Mouse (Mus musculus) midbrain, embryonic 12.5 days (tissue): Measurements from ENCODE around the gene Ncoa7. TPM values are rescaled to one million over a fixed set of nuclear protein-coding genes. Genes with fewer than 3 reads are reported as not detected.
A peak's percentile ranks its signal among the peaks of the same experiment; 100 is the strongest.
"Not testable (repeated sequence)": the region's sequence is repeated elsewhere in the genome, so short reads cannot be mapped to it uniquely, and the experiment has no call there.

Experiments used
- ATAC-seq: fragments of 200-750 bp; cut with Nextera tagmentation; 2 replicates; pipeline ENCODE4 v1.8.0; 2017; ENCODE audit warnings: low read depth, moderate TSS enrichment, moderate library complexity; ENCODE audit not compliant: low FRiP score
- H3K27ac ChIP-seq: fragments of 300-500 bp; sonication (generic); replicated peaks from 2 replicates; pipeline ENCODE4 v1.5.1; 2016; ENCODE audit warnings: mild to moderate bottlenecking
- H3K27me3 ChIP-seq: fragments of 300-500 bp; sonication (generic); 2 replicates; pipeline ENCODE4 v1.6.1; 2016; ENCODE audit warnings: mild to moderate bottlenecking
- H3K36me3 ChIP-seq: fragments of 300-500 bp; sonication (generic); 2 replicates; pipeline ENCODE4 v1.6.1; 2016
- H3K4me1 ChIP-seq: fragments of 300-500 bp; sonication (generic); 2 replicates; pipeline ENCODE4 v1.6.1; 2016
- H3K4me2 ChIP-seq: fragments of 300-500 bp; sonication (generic); replicated peaks from 2 replicates; pipeline ENCODE4 v1.6.1; 2016; ENCODE audit warnings: mild to moderate bottlenecking, moderate library complexity
- H3K4me3 ChIP-seq: fragments of 300-500 bp; sonication (generic); 2 replicates; pipeline ENCODE4 v1.5.1; 2016; ENCODE audit warnings: mild to moderate bottlenecking
- H3K9ac ChIP-seq: fragments of 300-500 bp; sonication (generic); replicated peaks from 2 replicates; pipeline ENCODE4 v1.6.1; 2016; ENCODE audit warnings: mild to moderate bottlenecking, moderate library complexity
- H3K9me3 ChIP-seq: fragments of 300-500 bp; sonication (generic); 2 replicates; pipeline ENCODE4 v1.6.1; 2016; ENCODE audit warnings: mild to moderate bottlenecking
- WGBS: fragments of 180-500 bp; shearing (Covaris S2); methylation state at CpG from one replicate; pipeline ENCODE4 v1.1.7; 2016; 5-methylcytosine and 5-hydroxymethylcytosine counted together
- polyA plus RNA-seq: library from polyadenylated mRNA; unstranded; fragments of >200 nt; fragmentation: Nextera tagmentation; extraction: Ambion mirVana; gene quantifications from 2 replicates; pipeline ENCODE4 v1.2.1, GENCODE M21; 2016

Gene Ncoa7
- polyA plus RNA-seq, 1 experiment from 2014 or later = 8.0 TPM

- H3K27ac ChIP-seq, ATAC-seq, H3K9me3 ChIP-seq, H3K36me3 ChIP-seq, H3K4me3 ChIP-seq, H3K4me2 ChIP-seq, H3K9ac ChIP-seq, H3K4me1 ChIP-seq, H3K27me3 ChIP-seq: not testable (repeated sequence)
- 92% methylated on average over 11 of the region's 11 CpGs for WGBS
Measured at GRCm38 (mm10) chr10:30628444-30628843, 174.7 kb downstream of the Ncoa7 start.

- no peak overlapping the region for H3K4me3 ChIP-seq
- peaks cover 3% of the 10 kb centered on the region; the same call in 1 of the 2 replicates for H3K4me1 ChIP-seq
- H3K27me3 ChIP-seq = no peaks in the 10 kb centered on the region
- H3K4me2 ChIP-seq = no peak overlapping the region
- H3K9me3 ChIP-seq = no peaks in the 10 kb centered on the region
- H3K9ac ChIP-seq = no peak overlapping the region
- WGBS = 42% methylated on average over 1 of the region's 1 CpGs
- no peak overlapping the region for H3K27ac ChIP-seq
- ATAC-seq = no peak
- H3K36me3 ChIP-seq = no peaks in the 10 kb centered on the region
Measured at GRCm38 (mm10) chr10:30627548-30627947, 175.6 kb downstream of the Ncoa7 start.

- H3K36me3 ChIP-seq = no peaks in the 10 kb centered on the region
- no peak overlapping the region for H3K4me2 ChIP-seq
- H3K9me3 ChIP-seq = no peaks in the 10 kb centered on the region
- H3K4me1 ChIP-seq = peaks cover 3% of the 10 kb centered on the region; the same call in 1 of the 2 replicates
- peak; percentile 56; the same call in 1 of the 2 replicates for ATAC-seq
- no peak overlapping the region for H3K27ac ChIP-seq
- H3K4me3 ChIP-seq = no peak overlapping the region
- no peak overlapping the region for H3K9ac ChIP-seq
- H3K27me3 ChIP-seq = no peaks in the 10 kb centered on the region
- WGBS = 80% methylated on average over 5 of the region's 5 CpGs
Measured at GRCm38 (mm10) chr10:30624161-30625019, 178.7 kb downstream of the Ncoa7 start.

DNA sequence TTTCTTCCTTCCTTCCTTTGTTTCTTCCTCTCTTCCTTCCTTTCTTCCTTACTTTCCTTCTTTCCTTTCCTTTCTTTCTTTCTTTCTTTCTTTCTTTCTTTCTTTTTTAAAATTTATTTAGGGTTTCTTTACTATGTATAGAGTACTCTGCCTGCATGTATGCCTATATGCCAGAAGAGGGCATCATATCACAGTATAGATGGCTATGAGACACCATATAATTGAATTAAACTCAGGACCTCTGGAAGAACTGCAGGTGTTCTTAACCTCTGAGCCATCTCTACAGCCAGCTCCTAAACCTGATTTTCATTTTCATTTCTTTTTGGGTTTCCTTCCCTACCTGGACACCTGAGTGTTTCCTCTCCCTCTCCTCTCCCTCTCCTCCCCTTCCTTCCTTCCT is 180.2 kb downstream of the Ncoa7 start:
- Histone ChIP-seq H3K9ac (no peak overlapping the region), H3K27ac (no peak overlapping the region), H3K4me3 (no peak overlapping the region), H3K27me3 (no peaks in the 10 kb centered on the region), H3K4me2 (no peak overlapping the region), H3K4me1 (peaks cover 3% of the 10 kb centered on the region; the same call in 1 of the 2 replicates), H3K9me3 (no peaks in the 10 kb centered on the region), H3K36me3 (no peaks in the 10 kb centered on the region)
- no peak for ATAC-seq

DNA sequence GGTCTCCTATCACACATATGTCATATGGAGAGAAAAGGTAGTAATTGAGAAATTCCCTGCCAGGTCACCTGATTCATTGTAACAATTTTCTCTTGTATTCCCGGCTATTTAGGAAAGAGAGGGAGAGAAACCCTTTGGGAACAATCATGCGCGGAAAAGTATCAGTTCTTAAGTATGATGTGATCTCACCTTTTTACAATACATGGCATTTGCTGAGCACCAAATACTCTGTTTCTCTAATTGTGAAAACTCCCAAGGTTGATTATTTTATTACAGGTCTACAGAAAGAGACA is 184.3 kb downstream of the Ncoa7 start:
- Histone ChIP-seq H3K9ac (no peak overlapping the region; the same call in 1 of the 2 replicates), H3K27ac (no peak overlapping the region)
- WGBS = 42% methylated on average over 3 of the region's 3 CpGs

GRCm38 (mm10) chr10:30618091-30618917 is 184.8 kb downstream of the Ncoa7 start:
- no peaks in the 10 kb centered on the region for H3K9me3 ChIP-seq
- 2% methylated on average over 49 of the region's 49 CpGs for WGBS
- no peaks in the 10 kb centered on the region for H3K36me3 ChIP-seq
- peaks cover 3% of the 10 kb centered on the region for H3K4me1 ChIP-seq
- peak; percentile 100 for ATAC-seq
- H3K4me3 ChIP-seq = peak overlapping the region; percentile 62
- H3K4me2 ChIP-seq = peak overlapping the region; percentile 66
- no peaks in the 10 kb centered on the region for H3K27me3 ChIP-seq
- peak overlapping the region; percentile 56 for H3K9ac ChIP-seq
- peak overlapping the region; percentile 87 for H3K27ac ChIP-seq

More for the DNA sequence above, 184.3 kb downstream of the Ncoa7 start:
- Histone ChIP-seq H3K4me3 (peak overlapping the region; percentile 62), H3K9me3 (no peaks in the 10 kb centered on the region), H3K27me3 (no peaks in the 10 kb centered on the region), H3K4me1 (peaks cover 3% of the 10 kb centered on the region), H3K4me2 (peak overlapping the region; percentile 66), H3K36me3 (no peaks in the 10 kb centered on the region)
- ATAC-seq = no peak

GRCm38 (mm10) chr10:30613039-30613438 is 190.1 kb downstream of the Ncoa7 start:
- no peak overlapping the region for H3K4me3 ChIP-seq
- H3K4me2 ChIP-seq = no peak overlapping the region
- peaks cover 3% of the 10 kb centered on the region for H3K4me1 ChIP-seq
- H3K9me3 ChIP-seq = no peaks in the 10 kb centered on the region
- H3K9ac ChIP-seq = no peak overlapping the region
- H3K36me3 ChIP-seq = no peaks in the 10 kb centered on the region
- no peak for ATAC-seq
- no peaks in the 10 kb centered on the region for H3K27me3 ChIP-seq
- WGBS = 87% methylated on average over 4 of the region's 4 CpGs
- no peak overlapping the region for H3K27ac ChIP-seq

GRCm38 (mm10) chr10:30609614-30610013 is 193.5 kb downstream of the Ncoa7 start:
- H3K4me1 ChIP-seq = no peaks in the 10 kb centered on the region
- H3K4me2 ChIP-seq = no peak overlapping the region
- H3K27me3 ChIP-seq = no peaks in the 10 kb centered on the region
- no peak overlapping the region for H3K27ac ChIP-seq
- H3K36me3 ChIP-seq = no peaks in the 10 kb centered on the region
- no peak for ATAC-seq
- no peaks in the 10 kb centered on the region for H3K9me3 ChIP-seq
- H3K9ac ChIP-seq = no peak overlapping the region
- H3K4me3 ChIP-seq = no peak overlapping the region

GRCm38 (mm10) chr10:30608109-30608508 is 195.0 kb downstream of the Ncoa7 start:
- H3K4me3 ChIP-seq = no peak overlapping the region
- H3K36me3 ChIP-seq = no peaks in the 10 kb centered on the region
- no peak for ATAC-seq
- no peaks in the 10 kb centered on the region for H3K4me1 ChIP-seq
- H3K9ac ChIP-seq = no peak overlapping the region
- no peak overlapping the region for H3K27ac ChIP-seq
- 71% methylated on average over 2 of the region's 2 CpGs for WGBS
- H3K4me2 ChIP-seq = no peak overlapping the region
- H3K9me3 ChIP-seq = no peaks in the 10 kb centered on the region
- no peaks in the 10 kb centered on the region for H3K27me3 ChIP-seq

- Histone ChIP-seq H3K4me2 (peak within 1 kb of the TSS; percentile 82), H3K9ac (peak within 1 kb of the TSS; percentile 87), H3K27ac (peak within 1 kb of the TSS; percentile 85), H3K9me3 (no peaks in the 10 kb centered on the region), H3K4me1 (peaks cover 14% of the 10 kb centered on the region), H3K27me3 (no peaks in the 10 kb centered on the region), H3K4me3 (peak within 1 kb of the TSS; percentile 74), H3K36me3 (peaks cover 14% of the 10 kb centered on the region)
- WGBS = 1% methylated on average over 26 of the region's 28 CpGs
- peak; percentile 97 for ATAC-seq
Measured at GRCm38 (mm10) chr10:30600542-30600966, 202.6 kb downstream of the Ncoa7 start, which contains the start of gene Trmt11. Gene Trmt11 (minus strand): TSS chr10:30600749.

GRCm38 (mm10) chr10:30600094-30600534 is 203.0 kb downstream of the Ncoa7 start:
- ATAC-seq = peak; percentile 92
- Histone ChIP-seq H3K4me2 (peak overlapping the region; percentile 82), H3K9me3 (no peaks in the 10 kb centered on the region), H3K27me3 (no peaks in the 10 kb centered on the region), H3K4me1 (peaks cover 14% of the 10 kb centered on the region), H3K9ac (peak overlapping the region; percentile 87), H3K36me3 (peaks cover 18% of the 10 kb centered on the region), H3K4me3 (peak overlapping the region; percentile 74), H3K27ac (peak overlapping the region; percentile 85)
- under 1% methylated on average over 27 of the region's 27 CpGs for WGBS

DNA sequence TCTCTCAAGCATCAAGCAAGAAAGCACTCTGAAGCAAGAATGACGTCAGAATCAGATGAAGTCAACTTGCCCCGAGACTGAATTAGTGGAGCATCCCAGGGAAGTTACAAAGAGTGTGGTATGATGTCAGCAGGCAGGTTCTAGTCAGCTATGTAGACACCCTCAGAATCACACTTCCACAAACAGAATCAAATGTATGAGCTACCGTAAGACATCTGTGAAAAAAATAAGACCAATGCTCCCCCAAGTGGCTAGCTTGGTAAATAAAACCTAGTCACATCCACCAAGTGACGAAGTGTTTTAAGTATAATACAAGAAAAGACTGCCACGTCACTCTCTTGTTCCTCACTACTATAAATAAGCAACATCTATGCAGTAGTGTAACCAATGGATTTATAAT is 216.1 kb downstream of the Ncoa7 start:
- Histone ChIP-seq H3K4me3 (no peak overlapping the region), H3K9ac (no peak overlapping the region), H3K4me1 (no peaks in the 10 kb centered on the region), H3K27me3 (no peaks in the 10 kb centered on the region), H3K4me2 (no peak overlapping the region), H3K36me3 (peaks cover 43% of the 10 kb centered on the region), H3K9me3 (no peaks in the 10 kb centered on the region), H3K27ac (no peak overlapping the region)
- no peak for ATAC-seq
- WGBS = 76% methylated on average over 5 of the region's 5 CpGs
